8 mouse cellular contexts compared by ENCODE assay signal in genomic region chr9:57503622-57504380, GRCm38 (mm10). TPM values are rescaled to one million over a fixed set of nuclear protein-coding genes. Genes with fewer than 3 reads are reported as not detected.
DNase-seq lines count a peak whose midpoint lies in the region; ATAC-seq and TF ChIP-seq lines count a peak whose summit lies in the region.

Rpp25 (plus strand) TSS chr9:57504026.

- peaks cover 85% of the 10 kb centered on the region for H3K27me3 ChIP-seq in embryonic facial prominence, embryonic 10.5 days (replicated peaks; ENCODE audit: low read depth, poor library complexity, severe bottlenecking)
- H3K27me3 ChIP-seq in heart, adult 2 months (ENCODE audit: control insufficient read depth, insufficient read depth, low read length): peaks cover 5% of the 10 kb centered on the region
- H3K27me3 ChIP-seq in limb, embryonic 15.5 days: peaks cover 78% of the 10 kb centered on the region

- TF ChIP-seq CTCF in heart, adult 2 months (IDR thresholded peaks at IDR 0.05): no peak

- peak within 1 kb of the TSS; percentile 1; the same call in 1 of the 2 replicates for H3K27ac ChIP-seq in embryonic facial prominence, embryonic 10.5 days (replicated peaks)
- peak within 1 kb of the TSS; percentile 28; the same call in 1 of the 2 replicates for H3K27ac ChIP-seq in heart, adult 2 months
- H3K27ac ChIP-seq in limb, embryonic 15.5 days: no peak within 1 kb of the TSS

- intact Hi-C loops in heart, adult 2 months (cut with DNase I): no loop called here

- no peaks in the 10 kb centered on the region for H3K36me3 ChIP-seq in embryonic facial prominence, embryonic 10.5 days (replicated peaks)
- H3K36me3 ChIP-seq in heart, adult 2 months (ENCODE audit: control insufficient read depth, insufficient read depth, low read length): no peaks in the 10 kb centered on the region
- H3K36me3 ChIP-seq in limb, embryonic 15.5 days: no peaks in the 10 kb centered on the region

- peak within 1 kb of the TSS; percentile 98 for H3K4me2 ChIP-seq in limb, embryonic 15.5 days

- H3K9me3 ChIP-seq in embryonic facial prominence, embryonic 10.5 days: no peaks in the 10 kb centered on the region
- no peaks in the 10 kb centered on the region for H3K9me3 ChIP-seq in limb, embryonic 15.5 days

- peak in 1 of 2 experiments; percentile 42 for DNase-seq in layer of hippocampus, adult 18-20 months (ENCODE audit: low spot score in 2 of 2)
- no peak for DNase-seq in layer of hippocampus, adult 11-12 months (ENCODE audit: low spot score)
- peak; percentile 73 for DNase-seq in embryonic facial prominence, embryonic 10.5 days (ENCODE audit: low spot score)
- peak; percentile 74 to 81 for DNase-seq in heart, adult 2 months
- DNase-seq in kidney, adult 11 months: peak; percentile 56
- peak; percentile 68 for DNase-seq in neural tube, embryonic 10.5 days (ENCODE audit: extremely low spot score, low spot score)
- DNase-seq in urinary bladder, postnatal 25 days (ENCODE audit: low spot score): peak; percentile 64

- peak within 1 kb of the TSS; percentile 28 for H3K9ac ChIP-seq in heart, adult 2 months (ENCODE audit: low read depth, low read length)
- H3K9ac ChIP-seq in limb, embryonic 15.5 days: peak within 1 kb of the TSS; percentile 23; the same call in 1 of the 2 replicates

- TF ChIP-seq EP300 in heart, adult 2 months (IDR thresholded peaks at IDR 0.05; ENCODE audit: insufficient read depth, low read depth, low read length): no peak

- H3K4me1 ChIP-seq in embryonic facial prominence, embryonic 10.5 days: peaks cover 47% of the 10 kb centered on the region
- no peaks in the 10 kb centered on the region for H3K4me1 ChIP-seq in heart, adult 2 months (ENCODE audit: control insufficient read depth, insufficient read depth, low read length)
- peaks cover 32% of the 10 kb centered on the region for H3K4me1 ChIP-seq in limb, embryonic 15.5 days

- ATAC-seq in limb, embryonic 15.5 days (ENCODE audit: insufficient number of reproducible peaks, low FRiP score, low TSS enrichment, low read depth): peak; percentile 21; the same call in 1 of the 2 replicates

- peak; percentile 47; the same call in 1 of the 2 replicates for TF ChIP-seq POLR2A in heart, adult 2 months (IDR thresholded peaks at IDR 0.05; ENCODE audit: insufficient read depth, low read depth, low read length)

- under 1% methylated on average over 46 of the region's 46 CpGs for WGBS in embryonic facial prominence, embryonic 10.5 days
- 2% methylated on average over 46 of the region's 46 CpGs for WGBS in heart, adult 2 months
- WGBS in limb, embryonic 15.5 days: under 1% methylated on average over 46 of the region's 46 CpGs

- H3K79me2 ChIP-seq in heart, adult 2 months (replicated peaks; ENCODE audit: control insufficient read depth, insufficient read depth, low read length): no peaks in the 10 kb centered on the region

- peak within 1 kb of the TSS; percentile 62 for H3K4me3 ChIP-seq in embryonic facial prominence, embryonic 10.5 days
- H3K4me3 ChIP-seq in heart, adult 2 months: peak within 1 kb of the TSS; percentile 40
- H3K4me3 ChIP-seq in limb, embryonic 15.5 days: peak within 1 kb of the TSS; percentile 49

RNA-seq across cellular contexts. Expression of gene Rpp25, which starts in this region (rescaled TPM):
- total RNA-seq in layer of hippocampus, adult 18-20 months (2021): 10 to 100 TPM; 12.8 to 13.3 TPM
- 1.6 and 1.7 TPM in 2 replicates for polyA plus RNA-seq in embryonic facial prominence, embryonic 10.5 days (2016; fragmentation: Nextera tagmentation; extraction: Ambion mirVana)
- total RNA-seq in heart, adult 2 months (2021): 1 to 10 TPM; 1.6 TPM
- polyA plus RNA-seq in heart, adult 2 months (2012; rRNA removed): 2.1 TPM in 2 replicates
- polyA plus RNA-seq in limb, embryonic 15.5 days (2015; fragmentation: Nextera tagmentation; extraction: Ambion mirVana): 0.40 and 1.1 TPM in 2 replicates

Comparison
In these comparisons a context has a peak if more than half of its experiments do, and no peak if none do; other contexts are left out.
1. RNA of gene Rpp25 (total RNA-seq): 12.8 to 13.3 TPM in layer of hippocampus, adult 18-20 months; 1.6 TPM in heart, adult 2 months; every median in the first group is over 4 times any median in the second.
2. Peak in every context shown above with its lines, with median percentiles within 50 percentile points of each other: H3K4me3 ChIP-seq.